8 mouse cellular contexts compared by ENCODE assay signal in genomic region chr9:40455020-40455335, GRCm38 (mm10).
DNase-seq lines count a peak whose midpoint lies in the region; ATAC-seq and TF ChIP-seq lines count a peak whose summit lies in the region.

No protein-coding gene starts in this region.

- ATAC-seq in heart, embryonic 13.5 days (ENCODE audit: extremely low read depth, insufficient number of reproducible peaks, low FRiP score, low TSS enrichment), result no peak
- ATAC-seq in forebrain, embryonic 15.5 days (replicated peaks), result peak; percentile 21
- peak; percentile 32; the same call in 1 of the 2 replicates for ATAC-seq in liver, embryonic 15.5 days (ENCODE audit: insufficient read depth)

- no peak for TF ChIP-seq POLR2A in ES-Bruce4 (IDR thresholded peaks at IDR 0.05; ENCODE audit: insufficient read depth, low read length)

- intact Hi-C loops in heart, postnatal 25 days (cut with DNase I), result loop anchor here (5.0 kb wide), 1 partner anchor 38 kb away; no protein-coding TSS in a partner anchor

- H3K4me3 ChIP-seq in heart, embryonic 13.5 days, result peak overlapping the region; percentile 77
- H3K4me3 ChIP-seq in ES-Bruce4 (ENCODE audit: low read depth, low read length), result peak overlapping the region; percentile 61
- peak overlapping the region; percentile 71 for H3K4me3 ChIP-seq in forebrain, embryonic 15.5 days
- H3K4me3 ChIP-seq in liver, embryonic 15.5 days (replicated peaks), result peak overlapping the region; percentile 58

- peaks cover 50% of the 10 kb centered on the region for H3K4me1 ChIP-seq in heart, embryonic 13.5 days
- no peaks in the 10 kb centered on the region for H3K4me1 ChIP-seq in ES-Bruce4 (ENCODE audit: control insufficient read depth, insufficient read depth, low read length)
- H3K4me1 ChIP-seq in forebrain, embryonic 15.5 days, result peaks cover 13% of the 10 kb centered on the region
- H3K4me1 ChIP-seq in liver, embryonic 15.5 days (replicated peaks), result peaks cover 7% of the 10 kb centered on the region

- peak overlapping the region; percentile 95 for H3K4me2 ChIP-seq in heart, embryonic 13.5 days
- peak overlapping the region; percentile 100 for H3K4me2 ChIP-seq in forebrain, embryonic 15.5 days (replicated peaks)
- peak overlapping the region; percentile 82 for H3K4me2 ChIP-seq in liver, embryonic 15.5 days

- WGBS in heart, embryonic 13.5 days, result under 1% methylated on average over 8 of the region's 8 CpGs
- WGBS in forebrain, embryonic 15.5 days, result 4% methylated on average over 8 of the region's 8 CpGs
- WGBS in liver, embryonic 15.5 days (ENCODE audit: insufficient replicate concordance), result 2% methylated on average over 8 of the region's 8 CpGs

- no peak for DNase-seq in heart, postnatal 25 days (ENCODE audit: low spot score)
- no peak for DNase-seq in right cerebral cortex, postnatal 4 days
- no peak for DNase-seq in urinary bladder, postnatal 25 days (ENCODE audit: low spot score)
- DNase-seq in adrenal gland, postnatal 10 days, result no peak

- no peak for TF ChIP-seq CTCF in ES-Bruce4 (IDR thresholded peaks at IDR 0.05; ENCODE audit: low read depth, low read length)

- no peaks in the 10 kb centered on the region for H3K36me3 ChIP-seq in heart, embryonic 13.5 days
- no peaks in the 10 kb centered on the region for H3K36me3 ChIP-seq in ES-Bruce4 (ENCODE audit: control insufficient read depth, insufficient read depth, low read length, poor library complexity, severe bottlenecking)
- no peaks in the 10 kb centered on the region for H3K36me3 ChIP-seq in forebrain, embryonic 15.5 days
- H3K36me3 ChIP-seq in liver, embryonic 15.5 days (replicated peaks), result no peaks in the 10 kb centered on the region

- no peak for TF ChIP-seq EP300 in ES-Bruce4 (IDR thresholded peaks at IDR 0.05; ENCODE audit: insufficient read depth, low read depth, low read length)

- H3K27me3 ChIP-seq in heart, embryonic 13.5 days (replicated peaks), result peaks cover 5% of the 10 kb centered on the region; the same call in 1 of the 2 replicates
- H3K27me3 ChIP-seq in ES-Bruce4 (ENCODE audit: control insufficient read depth, insufficient read depth, low read length, poor library complexity, severe bottlenecking), result no peaks in the 10 kb centered on the region
- no peaks in the 10 kb centered on the region for H3K27me3 ChIP-seq in forebrain, embryonic 15.5 days
- H3K27me3 ChIP-seq in liver, embryonic 15.5 days, result peaks cover 18% of the 10 kb centered on the region

- no peaks in the 10 kb centered on the region for H3K9me3 ChIP-seq in heart, embryonic 13.5 days
- H3K9me3 ChIP-seq in ES-Bruce4 (replicated peaks; ENCODE audit: control insufficient read depth, insufficient read depth, low read length, poor library complexity, severe bottlenecking), result no peaks in the 10 kb centered on the region
- H3K9me3 ChIP-seq in forebrain, embryonic 15.5 days, result no peaks in the 10 kb centered on the region
- H3K9me3 ChIP-seq in liver, embryonic 15.5 days (replicated peaks), result no peaks in the 10 kb centered on the region

- peak overlapping the region; percentile 91 for H3K9ac ChIP-seq in heart, embryonic 13.5 days
- H3K9ac ChIP-seq in ES-Bruce4 (ENCODE audit: low read depth, poor library complexity, severe bottlenecking), result no peak overlapping the region
- peak overlapping the region; percentile 76 for H3K9ac ChIP-seq in forebrain, embryonic 15.5 days (replicated peaks)
- no peak overlapping the region for H3K9ac ChIP-seq in liver, embryonic 15.5 days

- H3K27ac ChIP-seq in heart, embryonic 13.5 days (replicated peaks), result peak overlapping the region; percentile 86
- no peak overlapping the region for H3K27ac ChIP-seq in ES-Bruce4 (ENCODE audit: insufficient read depth, low read length)
- peak overlapping the region; percentile 85 for H3K27ac ChIP-seq in forebrain, embryonic 15.5 days (replicated peaks)
- peak overlapping the region; percentile 57; the same call in 1 of the 2 replicates for H3K27ac ChIP-seq in liver, embryonic 15.5 days (replicated peaks)

Comparison
In these comparisons a context has a peak if more than half of its experiments do, and no peak if none do; other contexts are left out.
1. H3K9ac ChIP-seq: peak in heart, embryonic 13.5 days (single experiment) and forebrain, embryonic 15.5 days (single experiment); none in ES-Bruce4 (single experiment) and liver, embryonic 15.5 days (single experiment).
2. Peak in every context shown above with its lines, with median percentiles within 50 percentile points of each other: H3K4me2 ChIP-seq and H3K4me3 ChIP-seq.